Mouse (Mus musculus): ENCODE data around the gene Prss35.

The Prss35 gene

DNA sequence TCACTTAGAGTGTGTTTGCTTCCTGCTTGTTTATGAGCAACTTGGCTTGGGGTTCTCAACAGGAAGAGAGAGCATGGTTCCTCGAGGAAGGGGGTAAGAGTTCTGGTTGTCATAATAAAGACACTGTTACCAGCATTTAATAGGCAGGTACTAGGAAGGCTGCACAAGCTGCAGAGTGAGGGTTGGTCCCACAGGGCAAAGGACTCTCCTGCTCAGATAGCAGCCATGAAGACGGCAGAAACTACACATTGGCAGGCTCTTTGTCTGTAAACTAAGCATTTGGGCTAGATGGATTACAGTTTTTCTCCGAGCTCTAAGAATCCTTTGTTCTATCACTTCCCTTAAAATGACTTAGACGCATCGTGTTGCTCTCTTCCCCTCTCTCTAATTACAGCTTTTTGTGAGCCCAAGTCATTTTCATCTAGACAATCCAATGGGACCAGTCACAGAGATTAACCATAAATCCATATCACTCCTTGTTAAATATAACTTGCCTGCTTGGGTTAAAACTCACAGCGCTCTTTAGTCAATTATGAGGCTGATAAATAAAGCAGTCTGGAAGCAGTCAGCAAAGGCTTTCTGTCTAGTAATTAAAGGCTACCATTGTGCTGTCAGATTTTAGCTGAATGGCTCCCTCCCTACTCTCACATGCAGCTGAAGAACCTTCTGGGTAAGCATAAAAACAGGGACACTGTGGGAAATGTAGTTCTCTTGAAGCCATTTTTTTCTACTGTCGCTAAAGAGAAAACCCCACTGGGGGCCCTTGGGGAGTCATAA, 17.7 kb upstream of the Prss35 start:
- CTCF ChIA-PET: interaction anchor here (0.6 to 1.3 kb wide), 4 partner anchors 9 to 154 kb away, joined by 3 to 5 read pairs (median 4); partner anchors contain the start of gene Pgm3 (in 1 of the 4)
- POLR2A ChIA-PET: interaction anchor here in 3 of 4 experiments (0.5 to 3.6 kb wide), 10 partner anchors 10 to 82 kb away, joined by 3 to 30 read pairs (median 4); partner anchors contain the start of gene Prss35 (in 1 of the 3)

DNA sequence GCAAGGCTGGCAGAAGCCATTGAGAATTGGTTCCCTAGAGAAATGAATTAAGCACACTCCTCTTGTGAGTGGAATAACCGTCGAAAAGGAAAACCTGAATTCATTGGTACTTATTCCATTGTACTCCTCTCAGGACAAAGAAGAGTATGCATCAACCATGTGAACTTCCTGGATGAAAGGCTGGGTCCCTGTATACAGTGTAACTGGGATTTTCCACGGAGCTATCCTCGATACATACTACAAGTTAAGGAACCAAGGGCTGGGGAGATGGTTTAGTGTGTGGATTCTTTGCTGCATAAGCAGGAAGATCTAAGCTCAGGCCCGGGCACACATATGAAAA, 17.1 kb upstream of the Prss35 start:
- CTCF ChIA-PET: interaction anchor here in 3 of 4 experiments (0.6 to 1.3 kb wide), 3 partner anchors 13 to 155 kb away, joined by 3 to 5 read pairs (median 5); partner anchors contain the start of gene Pgm3 (in 1 of the 3)
- POLR2A ChIA-PET: interaction anchor here in 3 of 4 experiments (0.6 to 3.6 kb wide), 6 partner anchors 12 to 73 kb away, joined by 3 to 30 read pairs (median 4); partner anchors contain the start of gene Prss35 (in 1 of the 3)

DNA sequence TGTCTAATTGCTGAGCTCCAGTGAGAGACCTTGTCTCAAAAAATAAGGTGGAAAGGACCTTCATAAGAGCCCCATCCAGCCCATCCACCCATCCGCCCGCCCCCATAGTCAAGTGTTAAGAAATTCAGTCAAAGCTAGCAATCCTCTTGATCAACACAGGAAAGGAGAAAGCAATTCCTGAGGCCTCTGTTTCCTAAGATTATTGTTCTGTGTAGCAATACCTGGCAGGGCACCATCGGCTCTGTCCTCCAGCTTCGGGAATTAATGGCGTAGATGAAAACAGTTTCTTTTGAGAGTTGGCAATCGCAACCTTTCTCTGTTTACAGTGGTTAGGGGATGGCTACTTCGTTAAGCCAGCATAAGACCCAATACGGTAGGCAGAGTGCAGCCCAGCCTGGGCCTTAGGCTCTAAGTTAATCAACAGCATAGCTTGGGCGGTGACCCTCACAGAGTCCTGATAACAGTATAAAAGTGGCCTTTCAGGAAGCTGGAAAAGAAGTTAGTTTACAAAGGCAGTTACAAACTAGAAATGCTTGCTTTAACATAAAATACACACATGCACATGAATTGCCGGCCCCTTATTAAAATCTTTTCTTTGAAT, 15.1 kb upstream of the Prss35 start:
- CTCF ChIA-PET: interaction anchor here in 1 of 4 experiments (1.1 kb wide), 1 partner anchor 66 kb away, joined by 3 read pairs; no protein-coding TSS in a partner anchor
- POLR2A ChIA-PET: interaction anchor here in 3 of 4 experiments (1.3 to 3.6 kb wide), 7 partner anchors 9 to 28 kb away, joined by 3 to 30 read pairs (median 4); partner anchors contain the start of gene Prss35 (in 1 of the 3)

DNA sequence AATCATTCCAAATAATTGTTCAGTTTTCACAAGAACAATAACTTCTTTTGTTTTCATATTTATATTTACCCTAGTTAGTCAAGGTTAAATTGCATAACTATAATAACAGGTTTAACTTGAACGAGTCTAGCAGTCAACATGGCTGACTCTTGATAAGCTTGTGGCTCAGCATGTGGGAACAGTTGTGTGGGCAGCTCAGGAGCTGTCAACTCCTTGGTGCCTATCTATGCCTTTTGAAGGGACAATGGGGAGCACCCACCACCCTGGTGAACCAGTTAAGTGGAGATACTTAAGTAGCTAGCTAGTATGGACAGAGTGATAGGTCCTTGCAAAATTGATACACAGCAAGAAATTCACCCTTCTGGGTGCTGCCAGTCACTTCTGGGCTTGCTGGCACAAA, 14.4 kb upstream of the Prss35 start:
- ChIA-PET CTCF (no interaction called here), POLR2A (interaction anchor here in 3 of 4 experiments (1.3 to 1.5 kb wide), 5 partner anchors 8 to 27 kb away, joined by 3 to 5 read pairs (median 4); partner anchors contain the start of gene Prss35 (in 1 of the 3))

GRCm38 (mm10) chr9:86729811-86730210, 13.6 kb upstream of the Prss35 start:
- ChIA-PET POLR2A (interaction anchor here in 1 of 4 experiments (0.6 kb wide), 1 partner anchor 16 kb away, joined by 5 read pairs; no protein-coding TSS in a partner anchor), CTCF (no interaction called here)

GRCm38 (mm10) chr9:86734357-86734756, 9.1 kb upstream of the Prss35 start:
- ChIA-PET POLR2A (interaction anchor here in 2 of 4 experiments (0.9 to 1.5 kb wide), 3 partner anchors 9 to 163 kb away, joined by 3 to 6 read pairs (median 4); partner anchors contain the start of genes Pgm3 (in 1 of the 2), Prss35 (in 1 of the 2) and Rwdd2a (in 1 of the 2)), CTCF (interaction anchor here in 3 of 4 experiments (0.6 to 0.9 kb wide), 3 partner anchors 11 to 35 kb away, joined by 3 to 4 read pairs (median 4); no protein-coding TSS in a partner anchor)

GRCm38 (mm10) chr9:86734795-86735194, 8.7 kb upstream of the Prss35 start:
- ChIA-PET POLR2A (interaction anchor here in 1 of 4 experiments (1.0 to 2.4 kb wide), 3 partner anchors 8 to 30 kb away, joined by 3 to 11 read pairs (median 6); partner anchors contain the start of gene Prss35), CTCF (interaction anchor here in 3 of 4 experiments (0.6 to 0.9 kb wide), 3 partner anchors 11 to 152 kb away, joined by 3 to 4 read pairs (median 4); no protein-coding TSS in a partner anchor)

- CTCF ChIA-PET: interaction anchor here in 1 of 4 experiments (0.5 kb wide), 1 partner anchor 75 kb away, joined by 3 read pairs; no protein-coding TSS in a partner anchor
- POLR2A ChIA-PET: interaction anchor here in 2 of 4 experiments (1.1 to 5.8 kb wide), 5 partner anchors 8 to 27 kb away, joined by 3 to 30 read pairs (median 11); no protein-coding TSS in a partner anchor
Measured at GRCm38 (mm10) chr9:86736991-86737390, 6.5 kb upstream of the Prss35 start.

DNA sequence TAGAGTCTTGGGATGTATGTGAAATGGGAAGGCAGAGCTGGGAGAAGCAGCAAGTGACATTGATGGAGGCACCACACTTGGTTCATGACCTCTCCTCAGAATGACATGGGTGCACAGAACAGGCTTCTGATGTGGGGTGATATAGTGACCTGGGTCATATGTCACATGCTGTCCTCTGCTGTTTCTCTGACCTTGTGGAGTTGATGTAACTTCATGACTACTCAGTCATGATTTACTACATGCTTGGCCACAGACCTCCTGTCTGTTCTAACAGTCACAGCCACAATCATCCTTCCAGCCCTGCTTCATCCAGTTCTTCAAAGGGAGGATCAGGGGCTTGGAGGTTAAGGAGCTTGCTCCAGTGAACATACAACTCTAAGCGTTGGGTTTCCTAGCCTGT, 5.4 kb upstream of the Prss35 start:
- POLR2A ChIA-PET: interaction anchor here in 3 of 4 experiments (0.6 to 5.8 kb wide), 9 partner anchors 8 to 167 kb away, joined by 3 to 30 read pairs (median 3); partner anchors contain the start of gene Pgm3 (in 1 of the 3)
- CTCF ChIA-PET: no interaction called here

- ChIA-PET CTCF (interaction anchor here in 1 of 4 experiments (0.6 kb wide), 1 partner anchor 45 kb away, joined by 3 read pairs; no protein-coding TSS in a partner anchor), POLR2A (interaction anchor here (0.6 to 5.8 kb wide), 12 partner anchors 8 to 167 kb away, joined by 3 to 30 read pairs (median 4); partner anchors contain the start of gene Pgm3 (in 1 of the 4))
Measured at GRCm38 (mm10) chr9:86738801-86739200, 4.6 kb upstream of the Prss35 start.

- ChIA-PET CTCF (interaction anchor here in 2 of 4 experiments (0.5 to 0.8 kb wide), 5 partner anchors 14 to 168 kb away, joined by 3 to 6 read pairs (median 5); partner anchors contain the start of genes Pgm3 (in 1 of the 2) and Rwdd2a (in 1 of the 2)), POLR2A (interaction anchor here (0.5 to 5.8 kb wide), 19 partner anchors 9 to 174 kb away, joined by 3 to 30 read pairs (median 4); partner anchors contain the start of gene Pgm3 (in 1 of the 4))
Measured at GRCm38 (mm10) chr9:86739971-86740370, 3.5 kb upstream of the Prss35 start.

- ChIA-PET CTCF (interaction anchor here in 1 of 4 experiments (0.7 kb wide), 1 partner anchor 150 kb away, joined by 3 read pairs; no protein-coding TSS in a partner anchor), POLR2A (interaction anchor here in 2 of 4 experiments (0.6 to 1.2 kb wide), 2 partner anchors 11 to 454 kb away, joined by 4 read pairs; no protein-coding TSS in a partner anchor)
Measured at GRCm38 (mm10) chr9:86744041-86744440, 592 bp downstream of the Prss35 start.

DNA sequence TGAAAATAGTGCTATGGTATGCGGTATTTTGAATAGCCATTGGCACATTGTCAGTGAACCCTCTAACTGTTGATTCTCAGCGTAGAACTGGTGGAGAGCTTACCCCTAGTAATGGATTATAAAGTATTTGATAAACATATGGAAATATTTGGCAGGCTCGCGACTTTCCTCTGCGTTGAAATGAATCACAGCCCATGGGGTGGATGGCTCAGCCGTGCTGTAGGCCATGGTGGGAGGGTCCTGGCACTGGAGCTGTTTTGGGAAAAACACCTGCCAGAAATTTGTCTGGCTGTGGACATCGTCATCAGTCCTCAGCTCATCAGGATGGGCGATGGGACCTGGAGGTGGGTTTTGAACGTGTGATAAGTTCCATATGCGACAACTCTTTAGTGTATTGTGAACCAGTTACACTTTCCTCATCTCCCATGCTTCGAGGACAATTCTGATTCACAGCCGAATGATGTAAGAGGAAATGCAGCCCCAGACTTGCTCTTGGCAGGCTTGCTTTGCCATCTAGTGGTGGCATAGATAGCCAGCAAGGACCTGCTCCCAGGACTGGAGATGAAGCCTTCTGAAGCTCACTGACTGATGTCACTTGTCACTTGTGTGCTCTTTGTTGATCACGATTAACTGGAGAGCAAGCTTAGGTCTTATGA, 2.6 kb downstream of the Prss35 start:
- CTCF ChIA-PET: interaction anchor here (0.6 to 1.4 kb wide), 26 partner anchors 10 to 209 kb away, joined by 3 to 13 read pairs (median 4); partner anchors contain the start of genes Pgm3 (in 1 of the 4) and Rwdd2a (in 1 of the 4)

GRCm38 (mm10) chr9:86762477-86763376, 19.3 kb downstream of the Prss35 start:
- CTCF ChIA-PET: no interaction called here
- POLR2A ChIA-PET: no interaction called here

More for the DNA sequence above, 2.6 kb downstream of the Prss35 start:
- POLR2A ChIA-PET: interaction anchor here in 3 of 4 experiments (0.5 to 1.9 kb wide), 18 partner anchors 8 to 174 kb away, joined by 3 to 11 read pairs (median 3); partner anchors contain the start of genes Pgm3 (in 1 of the 3) and Rwdd2a (in 1 of the 3)

DNA sequence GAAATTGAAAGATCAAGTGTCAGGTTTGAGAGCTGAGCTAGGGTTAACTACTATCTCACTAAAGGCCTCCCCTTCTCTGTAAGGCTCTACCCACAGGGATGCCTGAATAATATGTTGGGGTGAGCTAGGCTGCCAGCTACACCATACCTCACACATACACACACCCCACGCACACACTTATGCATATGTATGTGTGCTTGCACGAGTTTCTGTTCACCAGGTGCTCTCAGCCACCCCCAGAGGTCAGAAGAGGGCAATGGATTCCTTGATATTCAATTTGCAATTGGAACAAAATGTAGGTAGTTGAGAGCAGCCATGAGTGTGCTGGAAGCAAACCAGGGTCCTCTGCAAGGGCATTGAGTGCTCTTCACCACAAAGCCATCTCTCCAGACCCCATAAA, 20.6 kb downstream of the Prss35 start:
- ChIA-PET CTCF (no interaction called here), POLR2A (no interaction called here)

- ChIA-PET POLR2A (interaction anchor here in 1 of 4 experiments (0.9 kb wide), 1 partner anchor 10 kb away, joined by 3 read pairs; no protein-coding TSS in a partner anchor), CTCF (no interaction called here)
Measured at GRCm38 (mm10) chr9:86766991-86767390, 23.5 kb downstream of the Prss35 start.

DNA sequence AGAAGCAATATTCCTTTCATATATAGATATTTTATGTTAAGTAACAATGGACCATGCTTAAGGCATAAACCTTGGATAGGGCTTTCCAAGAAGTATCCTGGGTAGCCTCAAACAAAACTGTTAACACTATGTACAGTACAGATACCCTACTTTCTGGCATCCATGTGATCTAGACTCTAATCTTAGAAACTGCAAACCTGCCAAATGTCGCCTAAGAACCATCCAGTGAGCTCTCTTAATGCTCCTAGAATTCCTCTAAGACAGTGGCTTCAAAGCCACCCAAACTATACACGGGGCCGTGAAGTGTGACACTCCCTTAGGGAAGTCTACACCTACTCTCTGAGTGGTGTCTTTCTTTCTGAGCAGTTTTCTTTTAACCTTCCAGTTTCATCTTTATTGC, 29.4 kb downstream of the Prss35 start:
- CTCF ChIA-PET: no interaction called here
- POLR2A ChIA-PET: interaction anchor here in 1 of 4 experiments (1.4 to 2.1 kb wide), 2 partner anchors 15 to 17 kb away, joined by 3 to 5 read pairs; no protein-coding TSS in a partner anchor
